ENCODE assay signal across 8 mouse cellular contexts in the genomic region with DNA sequence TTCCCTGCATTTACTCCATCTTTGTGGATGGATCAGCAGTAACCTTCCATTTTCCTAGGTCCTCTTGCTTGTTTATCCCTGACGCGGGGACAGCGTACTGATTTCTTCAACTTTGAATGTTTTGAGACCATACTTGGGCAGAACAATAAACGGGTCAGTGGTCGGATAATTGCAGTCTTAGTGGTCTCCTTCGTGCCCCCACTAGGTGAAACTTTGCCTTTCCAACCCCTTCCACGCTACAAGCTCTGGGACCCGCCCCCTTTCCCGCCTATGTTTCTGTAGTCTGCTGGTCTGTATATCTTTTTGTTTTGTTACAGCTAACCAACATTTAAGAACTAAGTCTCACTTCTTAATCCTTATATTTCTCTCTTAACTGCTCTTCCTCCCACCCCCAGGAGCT. TPM values are rescaled to one million over a fixed set of nuclear protein-coding genes. Genes with fewer than 3 reads are reported as not detected.
DNase-seq lines count a peak whose midpoint lies in the region; ATAC-seq and TF ChIP-seq lines count a peak whose summit lies in the region.

No protein-coding gene starts in this region.

- intact Hi-C loops in heart, adult 2 months (cut with DNase I): loop anchor here (10.0 kb wide), 2 partner anchors 210 to 280 kb away; a partner anchor contains a TSS

- ATAC-seq in hindbrain, embryonic 15.5 days (ENCODE audit: low FRiP score, low read depth): no peak
- no peak for ATAC-seq in midbrain, embryonic 16.5 days

- no peak for TF ChIP-seq CTCF in heart, adult 2 months (IDR thresholded peaks at IDR 0.05)
- no peak for TF ChIP-seq CTCF in thymus, adult 2 months (IDR thresholded peaks at IDR 0.05; ENCODE audit: borderline replicate concordance, control insufficient read depth, extremely low read depth, insufficient read depth, low read length, poor library complexity)

- TF ChIP-seq EP300 in heart, adult 2 months (IDR thresholded peaks at IDR 0.05; ENCODE audit: insufficient read depth, low read depth, low read length): no peak

- H3K36me3 ChIP-seq in heart, adult 2 months (ENCODE audit: control insufficient read depth, insufficient read depth, low read length): peaks cover 10% of the 10 kb centered on the region
- H3K36me3 ChIP-seq in thymus, adult 2 months (ENCODE audit: control insufficient read depth, insufficient read depth, low read length): no peaks in the 10 kb centered on the region
- H3K36me3 ChIP-seq in hindbrain, embryonic 15.5 days: no peaks in the 10 kb centered on the region
- H3K36me3 ChIP-seq in midbrain, embryonic 16.5 days (ENCODE audit: control insufficient read depth, insufficient read depth, low read length): no peaks in the 10 kb centered on the region

- H3K4me3 ChIP-seq in heart, adult 2 months: peak overlapping the region; percentile 72
- H3K4me3 ChIP-seq in thymus, adult 2 months (ENCODE audit: control insufficient read depth, insufficient read depth, low read length): no peak overlapping the region; the same call in 1 of the 2 replicates
- H3K4me3 ChIP-seq in hindbrain, embryonic 15.5 days: peak overlapping the region; percentile 56
- H3K4me3 ChIP-seq in midbrain, embryonic 16.5 days (ENCODE audit: low read depth, low read length): peak overlapping the region; percentile 52

- H3K4me2 ChIP-seq in hindbrain, embryonic 15.5 days: peak overlapping the region; percentile 70
- peak overlapping the region; percentile 69 for H3K4me2 ChIP-seq in midbrain, embryonic 16.5 days (ENCODE audit: low read length)

- peak overlapping the region; percentile 91; the same call in 1 of the 2 replicates for H3K9ac ChIP-seq in heart, adult 2 months (ENCODE audit: low read depth, low read length)
- peak overlapping the region; percentile 57 for H3K9ac ChIP-seq in hindbrain, embryonic 15.5 days
- peak overlapping the region; percentile 55 for H3K9ac ChIP-seq in midbrain, embryonic 16.5 days (ENCODE audit: low read depth, low read length)

- no peaks in the 10 kb centered on the region for H3K9me3 ChIP-seq in hindbrain, embryonic 15.5 days
- no peaks in the 10 kb centered on the region for H3K9me3 ChIP-seq in midbrain, embryonic 16.5 days (replicated peaks; ENCODE audit: control insufficient read depth, low read length, poor library complexity, severe bottlenecking)

- H3K79me2 ChIP-seq in heart, adult 2 months (replicated peaks; ENCODE audit: control insufficient read depth, insufficient read depth, low read length): no peaks in the 10 kb centered on the region

- H3K4me1 ChIP-seq in heart, adult 2 months (ENCODE audit: control insufficient read depth, insufficient read depth, low read length): no peaks in the 10 kb centered on the region; the same call in 1 of the 2 replicates
- 0 out of 2 replicates have a peak, but pooled peaks cover 4% of the 10 kb centered on the region for H3K4me1 ChIP-seq in thymus, adult 2 months (replicated peaks; ENCODE audit: control insufficient read depth, insufficient read depth, low read length)
- H3K4me1 ChIP-seq in hindbrain, embryonic 15.5 days (replicated peaks): 0 out of 2 replicates have a peak, but pooled peaks cover 4% of the 10 kb centered on the region
- peaks cover 5% of the 10 kb centered on the region for H3K4me1 ChIP-seq in midbrain, embryonic 16.5 days (ENCODE audit: control insufficient read depth, insufficient read depth, low read length)

- peak overlapping the region; percentile 95; the same call in 1 of the 2 replicates for H3K27ac ChIP-seq in heart, adult 2 months
- no peak overlapping the region for H3K27ac ChIP-seq in thymus, adult 2 months (ENCODE audit: control insufficient read depth, insufficient read depth, low read length)
- peak overlapping the region; percentile 93; the same call in 1 of the 2 replicates for H3K27ac ChIP-seq in hindbrain, embryonic 15.5 days (replicated peaks)
- no peak overlapping the region for H3K27ac ChIP-seq in midbrain, embryonic 16.5 days (ENCODE audit: low read length)

- no peaks in the 10 kb centered on the region for H3K27me3 ChIP-seq in heart, adult 2 months (ENCODE audit: control insufficient read depth, insufficient read depth, low read length)
- H3K27me3 ChIP-seq in thymus, adult 2 months (ENCODE audit: control insufficient read depth, insufficient read depth, low read length): no peaks in the 10 kb centered on the region
- H3K27me3 ChIP-seq in hindbrain, embryonic 15.5 days: no peaks in the 10 kb centered on the region
- no peaks in the 10 kb centered on the region for H3K27me3 ChIP-seq in midbrain, embryonic 16.5 days (ENCODE audit: control insufficient read depth, insufficient read depth, low read depth, low read length)

- no peak for DNase-seq in heart, adult 2 months
- no peak for DNase-seq in heart, adult 8-10 months (ENCODE audit: low spot score)
- peak; percentile 14 for DNase-seq in thymus, postnatal 14 days
- DNase-seq in thymus, adult 2 months: no peak
- DNase-seq in gastrocnemius, postnatal 4 days (ENCODE audit: low spot score in 2 of 2): no peak
- no peak for DNase-seq in left cerebral cortex, adult 8-10 months (ENCODE audit: low spot score in 2 of 2)

- 16% methylated on average over 9 of the region's 9 CpGs for WGBS in heart, adult 2 months
- WGBS in thymus, adult 2 months: 4% methylated on average over 9 of the region's 9 CpGs
- 30% methylated on average over 9 of the region's 9 CpGs for WGBS in hindbrain, embryonic 15.5 days
- WGBS in midbrain, embryonic 16.5 days: 18% methylated on average over 9 of the region's 9 CpGs

- no peak for TF ChIP-seq POLR2A in heart, adult 2 months (IDR thresholded peaks at IDR 0.05; ENCODE audit: insufficient read depth, low read depth, low read length)
- TF ChIP-seq POLR2A in thymus, adult 2 months (IDR thresholded peaks at IDR 0.05; ENCODE audit: control insufficient read depth, extremely low read depth, insufficient read depth, low read length, poor library complexity): no peak

RNA-seq across cellular contexts. Expression of a gene that starts 3.8 kb away (rescaled TPM):
- total RNA-seq in heart, adult 2 months (2021): 100 to 1,000 TPM; 151 to 152 TPM
- 45.5 and 65.0 TPM in 2 replicates for polyA plus RNA-seq in heart, adult 2 months (2012; rRNA removed)
- 100 to 1,000 TPM; 157 to 200 (median 175) TPM for total RNA-seq in heart, adult 8-10 months (2022)
- polyA plus RNA-seq in thymus, adult 2 months (2012; rRNA removed): 96.9 and 100 TPM in 2 replicates
- polyA plus RNA-seq in hindbrain, embryonic 15.5 days (2015; fragmentation: Nextera tagmentation; extraction: Ambion mirVana): 44.8 and 49.7 TPM in 2 replicates
- polyA plus RNA-seq in midbrain, embryonic 16.5 days (2015; fragmentation: Nextera tagmentation; extraction: Ambion mirVana): 46.3 and 55.9 TPM in 2 replicates
- 100 to 1,000 TPM; 146 to 152 TPM for total RNA-seq in gastrocnemius, postnatal 4 days (2021)
- total RNA-seq in left cerebral cortex, adult 8-10 months (2022): 100 to 1,000 TPM; 244 to 305 (median 271) TPM

Comparison
In these comparisons a context has a peak if more than half of its experiments do, and no peak if none do; other contexts are left out.
1. H3K27ac ChIP-seq: peak in heart, adult 2 months (single experiment) and hindbrain, embryonic 15.5 days (single experiment); none in thymus, adult 2 months (single experiment) and midbrain, embryonic 16.5 days (single experiment).
2. Peak in every context shown above with its lines, with median percentiles within 50 percentile points of each other: H3K9ac ChIP-seq.